Comparison of ENCODE assay signal across 13 mouse cellular contexts in genomic region chr4:149749003-149749662, GRCm38 (mm10).
"Had no signal": no experiment of that assay in that cellular context is flagged by ENCODE, and none has a peak within 500 bp of the region (broad histone marks: within the 10 kb centered on the region; RNA-seq: fewer than 3 reads in every experiment).

No protein-coding gene starts in this region.

- H3K27me3 ChIP-seq: liver, embryonic 12.5 days; lung, embryonic 15.5 days; megakaryocyte, embryonic 14.5 days; neural tube, embryonic 12.5 days; stomach, embryonic 15.5 days had no signal

- H3K9me3 ChIP-seq: limb, embryonic 10.5 days; liver, embryonic 12.5 days; lung, embryonic 15.5 days; megakaryocyte, embryonic 14.5 days; midbrain, embryonic 15.5 days; neural tube, embryonic 12.5 days; stomach, embryonic 15.5 days had no signal

- H3K36me3 ChIP-seq: lung, embryonic 15.5 days had no signal

- DNase-seq: kidney, adult 11 months; kidney, adult 9 months; kidney, postnatal 36 days; lung, postnatal 14 days; thymus, postnatal 4 days had no signal

- H3K4me3 ChIP-seq: layer of hippocampus, adult 2 months; limb, embryonic 10.5 days; liver, embryonic 12.5 days; lung, embryonic 15.5 days; megakaryocyte, embryonic 14.5 days; midbrain, embryonic 15.5 days; neural tube, embryonic 12.5 days; stomach, embryonic 15.5 days had no signal

- H3K4me1 ChIP-seq: lung, embryonic 15.5 days; stomach, embryonic 15.5 days had no signal
